Mouse (Mus musculus) urinary bladder, postnatal 25 days (tissue): ENCODE data around the gene Ube2d1.
A peak's percentile ranks its signal among the peaks of the same experiment; 100 is the strongest.

Experiments
- DNase-seq: peaks from one replicate; pipeline ENCODE4 v3.0.0; 2022; ENCODE audit warnings: low spot score

The Ube2d1 gene

GRCm38 (mm10) chr10:71222639-71223038 is 62.4 kb downstream of the Ube2d1 start:
- DNase-seq, result no peak

DNA sequence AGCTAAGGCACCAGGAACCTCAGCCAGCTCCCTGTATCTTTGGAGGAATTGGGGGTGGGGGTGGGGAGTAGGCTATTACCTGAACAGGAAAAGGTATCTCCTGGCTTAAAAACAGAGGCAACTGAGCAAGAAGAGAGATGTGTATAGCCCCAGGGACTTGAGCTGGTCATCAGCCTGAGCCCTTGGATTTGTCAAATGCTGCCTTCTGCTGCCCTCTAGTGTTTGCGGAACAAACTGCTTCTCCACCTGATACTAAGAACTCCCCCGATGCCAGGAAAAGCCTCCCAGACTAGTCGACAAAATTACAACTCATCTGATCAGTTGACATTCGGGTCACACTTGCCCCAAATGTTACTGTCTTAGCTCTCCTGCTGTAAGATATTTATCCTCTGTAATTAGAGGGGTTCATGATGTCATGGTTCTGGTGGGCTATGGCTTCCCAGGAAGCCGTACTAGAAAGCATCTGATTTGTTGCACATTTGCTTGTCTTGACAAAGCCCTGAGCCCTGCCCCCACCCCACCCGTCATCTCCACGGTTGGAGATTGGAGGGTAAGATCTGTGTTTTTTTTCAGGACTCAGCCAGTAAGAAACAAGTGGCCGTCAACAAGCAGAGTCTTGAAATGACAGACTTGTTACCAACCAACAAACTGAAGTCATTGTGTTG is 66.7 kb downstream of the Ube2d1 start:
- DNase-seq, result peak; percentile 76

DNA sequence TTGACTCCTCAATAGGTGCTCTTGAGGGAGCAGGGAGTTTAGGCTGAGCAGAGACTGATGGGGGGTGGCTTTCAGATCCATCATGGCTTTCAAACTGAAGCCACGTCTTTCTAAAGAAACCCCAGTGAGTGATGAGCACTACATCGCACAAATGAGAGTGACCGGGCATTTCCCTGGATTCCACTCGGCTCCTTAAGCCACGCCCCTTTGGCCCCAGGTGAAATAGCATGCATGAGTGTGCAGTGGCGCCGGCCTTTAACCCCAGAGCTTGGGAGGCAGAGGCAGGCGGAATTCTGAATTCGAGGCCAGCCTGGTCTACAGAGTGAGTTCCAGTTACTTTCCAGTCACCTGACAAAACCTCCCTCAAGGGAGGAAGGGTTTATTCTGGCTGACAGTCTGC is 69.1 kb downstream of the Ube2d1 start:
- no peak for DNase-seq
